Mouse (Mus musculus): ENCODE data around the gene Egfl6. TPM values are rescaled to one million over a fixed set of nuclear protein-coding genes. Genes with fewer than 3 reads are reported as not detected.

Gene Egfl6
- polyA plus RNA-seq, 1 experiment from 2014 or later: 8.3 TPM

DNA sequence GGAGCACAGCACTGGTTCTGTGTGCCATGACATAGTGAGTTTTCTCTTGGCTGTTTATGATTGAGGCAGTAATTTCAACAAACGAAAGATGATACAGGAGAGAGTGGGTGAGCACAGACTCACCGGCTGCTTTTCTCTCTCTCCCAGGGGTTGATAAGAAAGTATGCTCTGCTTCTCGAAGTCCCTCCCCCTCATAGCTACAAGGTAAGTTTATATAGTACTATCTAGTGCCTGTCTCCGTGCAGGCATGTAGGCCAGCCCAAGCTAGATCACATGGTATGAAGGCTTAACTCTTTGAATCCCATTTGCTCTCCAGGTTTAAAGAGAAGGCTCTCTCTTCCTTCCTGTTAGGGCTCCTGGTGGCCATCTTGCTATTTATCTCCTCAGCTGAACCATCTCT, 50.4 kb downstream of the Egfl6 start:
- no peaks in the 10 kb centered on the region for H3K36me3 ChIP-seq (replicated peaks; ENCODE audit: control insufficient read depth, insufficient read depth, low read depth, low read length)
- ATAC-seq (replicated peaks; ENCODE audit: insufficient number of reproducible peaks, low FRiP score, low TSS enrichment, low read depth) (no peak), DNase-seq (ENCODE audit: low spot score) (no peak)
- 60% methylated on average over 4 of the region's 4 CpGs for WGBS
- H3K27ac ChIP-seq (replicated peaks; ENCODE audit: low read depth, low read length): no peak overlapping the region
- H3K9me3 ChIP-seq (replicated peaks; ENCODE audit: control insufficient read depth, low read length): no peaks in the 10 kb centered on the region
- H3K4me1 ChIP-seq (ENCODE audit: control insufficient read depth, insufficient read depth, low read length): no peaks in the 10 kb centered on the region
- no peak overlapping the region for H3K9ac ChIP-seq (replicated peaks; ENCODE audit: low read length)
- H3K4me3 ChIP-seq (ENCODE audit: low read depth, low read length): no peak overlapping the region
- no peak overlapping the region for H3K4me2 ChIP-seq (ENCODE audit: low read depth, low read length)
- H3K27me3 ChIP-seq (ENCODE audit: control insufficient read depth, insufficient read depth, low read length): no peaks in the 10 kb centered on the region

GRCm38 (mm10) chrX:166533432-166533831, 52.1 kb downstream of the Egfl6 start:
- no peak overlapping the region for H3K27ac ChIP-seq (replicated peaks; ENCODE audit: low read depth, low read length)
- no peaks in the 10 kb centered on the region for H3K27me3 ChIP-seq (ENCODE audit: control insufficient read depth, insufficient read depth, low read length)
- H3K9ac ChIP-seq (replicated peaks; ENCODE audit: low read length): no peak overlapping the region
- DNase-seq (ENCODE audit: low spot score) (no peak), ATAC-seq (replicated peaks; ENCODE audit: insufficient number of reproducible peaks, low FRiP score, low TSS enrichment, low read depth) (no peak)
- 76% methylated on average over 4 of the region's 4 CpGs for WGBS
- H3K4me2 ChIP-seq (ENCODE audit: low read depth, low read length): no peak overlapping the region
- no peaks in the 10 kb centered on the region for H3K4me1 ChIP-seq (ENCODE audit: control insufficient read depth, insufficient read depth, low read length)
- no peak overlapping the region for H3K4me3 ChIP-seq (ENCODE audit: low read depth, low read length)
- H3K36me3 ChIP-seq (replicated peaks; ENCODE audit: control insufficient read depth, insufficient read depth, low read depth, low read length): no peaks in the 10 kb centered on the region
- H3K9me3 ChIP-seq (replicated peaks; ENCODE audit: control insufficient read depth, low read length): no peaks in the 10 kb centered on the region

DNA sequence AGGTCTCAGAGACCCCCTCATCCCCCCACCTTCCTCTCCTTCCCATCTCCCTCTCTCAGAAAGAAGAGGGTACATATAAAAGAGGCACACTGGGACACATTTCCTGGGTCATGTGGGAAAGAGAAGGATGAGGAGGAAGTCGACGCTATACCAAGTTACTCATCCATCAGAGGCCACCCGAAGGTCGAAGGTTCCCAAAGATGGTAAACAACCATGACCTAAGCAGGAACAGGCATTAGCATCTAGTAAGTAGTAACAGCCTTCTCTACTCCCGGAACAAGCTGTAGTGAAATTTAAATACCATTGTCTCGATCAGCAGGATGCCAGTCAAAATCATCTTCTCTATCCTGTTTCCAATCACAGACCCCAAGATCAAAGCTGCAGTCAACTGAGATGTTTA, 53.8 kb downstream of the Egfl6 start:
- H3K27ac ChIP-seq (replicated peaks; ENCODE audit: low read depth, low read length): no peak overlapping the region
- no peaks in the 10 kb centered on the region for H3K36me3 ChIP-seq (replicated peaks; ENCODE audit: control insufficient read depth, insufficient read depth, low read depth, low read length)
- WGBS: 39% methylated on average over 6 of the region's 6 CpGs
- H3K9me3 ChIP-seq (replicated peaks; ENCODE audit: control insufficient read depth, low read length): no peaks in the 10 kb centered on the region
- no peaks in the 10 kb centered on the region for H3K27me3 ChIP-seq (ENCODE audit: control insufficient read depth, insufficient read depth, low read length)
- ATAC-seq (replicated peaks; ENCODE audit: insufficient number of reproducible peaks, low FRiP score, low TSS enrichment, low read depth) (no peak), DNase-seq (ENCODE audit: low spot score) (no peak)
- H3K4me3 ChIP-seq (ENCODE audit: low read depth, low read length): no peak overlapping the region
- H3K4me1 ChIP-seq (ENCODE audit: control insufficient read depth, insufficient read depth, low read length): no peaks in the 10 kb centered on the region
- H3K4me2 ChIP-seq (ENCODE audit: low read depth, low read length): no peak overlapping the region
- H3K9ac ChIP-seq (replicated peaks; ENCODE audit: low read length): no peak overlapping the region

DNA sequence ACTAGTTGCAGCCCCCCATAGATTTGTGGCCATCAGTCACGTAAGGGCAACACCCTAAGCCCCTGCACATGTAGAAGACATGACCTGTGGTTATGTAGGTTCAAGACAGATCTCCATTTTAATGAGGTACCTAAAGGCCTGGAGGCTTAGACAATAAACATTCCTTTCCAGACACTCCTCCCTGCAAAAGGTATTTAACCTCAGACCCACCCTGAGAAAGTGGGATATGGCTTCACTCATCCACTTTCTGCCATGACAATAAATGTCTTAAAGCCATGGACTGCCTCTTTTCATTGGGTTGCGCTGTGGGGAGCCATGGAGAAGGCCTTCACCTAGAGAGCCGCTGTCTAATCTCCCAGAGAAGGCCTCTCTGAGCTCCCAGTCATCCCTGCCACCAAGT, 57.4 kb downstream of the Egfl6 start:
- Histone ChIP-seq H3K36me3 (replicated peaks; ENCODE audit: control insufficient read depth, insufficient read depth, low read depth, low read length) (no peaks in the 10 kb centered on the region), H3K9ac (replicated peaks; ENCODE audit: low read length) (no peak overlapping the region), H3K4me3 (ENCODE audit: low read depth, low read length) (no peak overlapping the region), H3K9me3 (replicated peaks; ENCODE audit: control insufficient read depth, low read length) (no peaks in the 10 kb centered on the region), H3K4me1 (ENCODE audit: control insufficient read depth, insufficient read depth, low read length) (no peaks in the 10 kb centered on the region), H3K4me2 (ENCODE audit: low read depth, low read length) (no peak overlapping the region), H3K27ac (replicated peaks; ENCODE audit: low read depth, low read length) (no peak overlapping the region), H3K27me3 (ENCODE audit: control insufficient read depth, insufficient read depth, low read length) (no peaks in the 10 kb centered on the region)
- 93% methylated on average over 3 of the region's 3 CpGs for WGBS
- DNase-seq (ENCODE audit: low spot score): no peak
- no peak for ATAC-seq (replicated peaks; ENCODE audit: insufficient number of reproducible peaks, low FRiP score, low TSS enrichment, low read depth)

GRCm38 (mm10) chrX:166525637-166526315, 59.7 kb downstream of the Egfl6 start:
- Histone ChIP-seq H3K9me3 (replicated peaks; ENCODE audit: control insufficient read depth, low read length) (no peaks in the 10 kb centered on the region), H3K4me2 (ENCODE audit: low read depth, low read length) (no peak overlapping the region), H3K4me3 (ENCODE audit: low read depth, low read length) (no peak overlapping the region), H3K27ac (replicated peaks; ENCODE audit: low read depth, low read length) (no peak overlapping the region), H3K9ac (replicated peaks; ENCODE audit: low read length) (no peak overlapping the region), H3K4me1 (ENCODE audit: control insufficient read depth, insufficient read depth, low read length) (no peaks in the 10 kb centered on the region), H3K27me3 (ENCODE audit: control insufficient read depth, insufficient read depth, low read length) (no peaks in the 10 kb centered on the region), H3K36me3 (replicated peaks; ENCODE audit: control insufficient read depth, insufficient read depth, low read depth, low read length) (no peaks in the 10 kb centered on the region)
- 94% methylated on average over 2 of the region's 2 CpGs for WGBS
- ATAC-seq (replicated peaks; ENCODE audit: insufficient number of reproducible peaks, low FRiP score, low TSS enrichment, low read depth) (no peak), DNase-seq (ENCODE audit: low spot score) (no peak)

DNA sequence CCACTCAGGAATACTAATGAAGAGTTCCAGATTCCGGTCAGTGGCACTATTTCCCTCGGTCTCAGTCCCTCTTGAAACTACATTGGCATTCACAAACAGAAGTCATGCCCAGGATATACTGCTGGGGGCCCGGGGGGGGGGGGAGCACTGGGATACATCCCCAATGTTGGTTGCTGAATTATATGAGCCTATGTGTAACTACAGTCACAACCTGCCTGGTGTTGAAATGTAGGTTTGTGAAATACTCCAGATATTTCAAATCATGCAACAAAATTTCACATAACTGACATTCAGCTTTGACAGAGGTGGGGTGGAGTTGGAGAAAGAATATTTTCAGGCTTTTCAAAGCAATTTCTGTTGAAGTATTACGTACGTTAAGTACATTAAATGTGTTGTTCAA, 64.7 kb downstream of the Egfl6 start:
- H3K4me1 ChIP-seq (ENCODE audit: control insufficient read depth, insufficient read depth, low read length): no peaks in the 10 kb centered on the region
- H3K4me2 ChIP-seq (ENCODE audit: low read depth, low read length): no peak overlapping the region
- H3K9ac ChIP-seq (replicated peaks; ENCODE audit: low read length): no peak overlapping the region
- no peak overlapping the region for H3K4me3 ChIP-seq (ENCODE audit: low read depth, low read length)
- H3K27me3 ChIP-seq (ENCODE audit: control insufficient read depth, insufficient read depth, low read length): no peaks in the 10 kb centered on the region
- no peak for DNase-seq (ENCODE audit: low spot score)
- WGBS: 82% methylated on average over 5 of the region's 5 CpGs
- H3K27ac ChIP-seq (replicated peaks; ENCODE audit: low read depth, low read length): no peak overlapping the region
- no peaks in the 10 kb centered on the region for H3K9me3 ChIP-seq (replicated peaks; ENCODE audit: control insufficient read depth, low read length)
- no peaks in the 10 kb centered on the region for H3K36me3 ChIP-seq (replicated peaks; ENCODE audit: control insufficient read depth, insufficient read depth, low read depth, low read length)
- no peak for ATAC-seq (replicated peaks; ENCODE audit: insufficient number of reproducible peaks, low FRiP score, low TSS enrichment, low read depth)

DNA sequence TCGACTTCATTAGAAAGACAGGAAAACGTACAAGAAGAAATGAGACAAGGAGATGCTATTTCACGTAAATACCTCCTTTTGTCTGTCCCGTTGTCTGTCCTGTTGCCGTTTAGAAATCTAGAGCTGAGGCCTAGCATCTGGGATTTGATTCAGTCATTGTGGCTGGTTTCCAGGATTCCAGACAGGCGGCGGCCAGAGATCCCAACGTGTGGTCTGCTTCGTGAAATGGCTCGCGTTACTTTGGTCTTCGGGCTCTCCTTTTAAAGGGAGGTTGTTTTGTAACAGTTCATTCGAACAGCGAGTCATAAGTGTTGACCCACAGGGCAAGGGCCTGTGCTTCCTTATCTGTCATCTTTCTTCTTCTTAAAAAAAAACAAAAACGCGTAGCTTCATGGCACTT, 67.2 kb downstream of the Egfl6 start, which contains the start of gene Tceanc:
Gene Tceanc (minus strand): TSS at position 223 of the 400 bp plus-strand sequence.
- WGBS: 73% methylated on average over 16 of the region's 16 CpGs
- no peak for ATAC-seq (replicated peaks; ENCODE audit: insufficient number of reproducible peaks, low FRiP score, low TSS enrichment, low read depth)

DNA sequence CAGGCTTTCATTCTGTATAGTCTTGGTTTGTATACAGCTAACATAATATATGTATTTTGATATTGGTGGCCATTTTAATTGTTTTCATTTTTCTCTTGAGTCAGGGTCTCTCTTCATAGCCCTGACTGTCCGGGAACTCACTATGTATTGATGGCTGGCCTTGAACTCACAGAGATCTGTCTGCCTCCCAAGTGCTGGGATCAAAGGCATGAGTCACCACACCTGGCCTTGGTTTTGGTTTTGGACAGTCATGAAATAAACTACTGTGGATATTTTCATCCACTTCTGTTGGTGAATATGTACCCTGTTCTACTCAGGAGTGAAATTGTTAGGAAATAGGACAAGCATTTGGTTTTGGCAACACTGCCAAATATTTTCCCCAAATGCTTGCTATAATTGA, 68.9 kb downstream of the Egfl6 start:
- no peak overlapping the region for H3K27ac ChIP-seq (replicated peaks; ENCODE audit: low read depth, low read length)
- DNase-seq (ENCODE audit: low spot score): no peak
- H3K4me1 ChIP-seq (ENCODE audit: control insufficient read depth, insufficient read depth, low read length): no peaks in the 10 kb centered on the region
- no peaks in the 10 kb centered on the region for H3K9me3 ChIP-seq (replicated peaks; ENCODE audit: control insufficient read depth, low read length)
- no peak overlapping the region for H3K4me3 ChIP-seq (ENCODE audit: low read depth, low read length)
- 76% methylated on average over 1 of the region's 1 CpGs for WGBS
- H3K4me2 ChIP-seq (ENCODE audit: low read depth, low read length): no peak overlapping the region
- no peak for ATAC-seq (replicated peaks; ENCODE audit: insufficient number of reproducible peaks, low FRiP score, low TSS enrichment, low read depth)
- no peaks in the 10 kb centered on the region; the same call in 1 of the 2 replicates for H3K27me3 ChIP-seq (ENCODE audit: control insufficient read depth, insufficient read depth, low read length)
- H3K36me3 ChIP-seq (replicated peaks; ENCODE audit: control insufficient read depth, insufficient read depth, low read depth, low read length): no peaks in the 10 kb centered on the region
- no peak overlapping the region for H3K9ac ChIP-seq (replicated peaks; ENCODE audit: low read length)

More for the DNA sequence above, 67.2 kb downstream of the Egfl6 start, which contains the start of gene Tceanc:
- Histone ChIP-seq H3K9me3 (replicated peaks; ENCODE audit: control insufficient read depth, low read length) (no peaks in the 10 kb centered on the region), H3K27ac (replicated peaks; ENCODE audit: low read depth, low read length) (no peak within 1 kb of the TSS), H3K27me3 (ENCODE audit: control insufficient read depth, insufficient read depth, low read length) (no peaks in the 10 kb centered on the region; the same call in 1 of the 2 replicates), H3K4me2 (ENCODE audit: low read depth, low read length) (no peak within 1 kb of the TSS), H3K4me1 (ENCODE audit: control insufficient read depth, insufficient read depth, low read length) (no peaks in the 10 kb centered on the region), H3K4me3 (ENCODE audit: low read depth, low read length) (no peak within 1 kb of the TSS), H3K9ac (replicated peaks; ENCODE audit: low read length) (no peak within 1 kb of the TSS), H3K36me3 (replicated peaks; ENCODE audit: control insufficient read depth, insufficient read depth, low read depth, low read length) (no peaks in the 10 kb centered on the region)
- no peak for DNase-seq (ENCODE audit: low spot score)

All from embryonic facial prominence, embryonic 11.5 days (tissue).